Mouse (Mus musculus) gastrocnemius, postnatal 25 days (tissue): ENCODE results near the gene Psmd10. TPM values are rescaled to one million over a fixed set of nuclear protein-coding genes. Genes with fewer than 3 reads are reported as not detected.

Experiments
- total RNA-seq, 2 experiments: library from RNA; stranded (reverse); gene quantifications; 1 replicate in 1 of 2; 2 replicates in 1 of 2; pipeline ENCODE4 v1.2.3; 2021

Gene Psmd10
- total RNA-seq, 2 experiments from 2014 or later = 8.2 to 11.9 TPM

Other genes with a start within 250 kb of the Psmd10 start
- not detected for gene Tex13b, start 143.3 kb downstream of the Psmd10 start, total RNA-seq
- gene Vsig1, start 49.1 kb downstream of the Psmd10 start, total RNA-seq = not detected
- 10 to 100 TPM; 17.0 TPM for gene Atg4a, start 179 bp upstream of the Psmd10 start, total RNA-seq